Mouse (Mus musculus): ENCODE results near the gene Vmn1r15.

GRCm38 (mm10) chr6:57260990-57261389 lies 3.2 kb downstream of the Vmn1r15 start:
- TF ChIP-seq CTCF (IDR thresholded peaks at IDR 0.05; ENCODE audit: insufficient read depth, low read length) (no peak), POLR2A (IDR thresholded peaks at IDR 0.05; ENCODE audit: borderline replicate concordance, extremely low read depth, low read depth, low read length) (no peak)
